Mouse (Mus musculus): ENCODE measurements at regions not wholly inside any gene's neighbourhood (a gene's known extent, or its start where the extent isn't known, plus 50 kb on each side); places are given as distances from the start of the nearest gene placed in this dataset.

GRCm38 (mm10) chr15:51110186-51110585 is 2774.5 kb upstream of the Gm7489 start:
- TF ChIP-seq CTCF (IDR thresholded peaks at IDR 0.05; ENCODE audit: low read depth, low read length) (no peak), GATA1 (IDR thresholded peaks at IDR 0.05; ENCODE audit: borderline replicate concordance, low read length) (no peak)
